Mouse (Mus musculus) heart, embryonic 11.5 days (tissue): ENCODE measurements at regions not wholly inside any gene's neighbourhood (a gene's known extent, or its start where the extent isn't known, plus 50 kb on each side); places are given as distances from the start of the nearest gene placed in this dataset.

Source experiments
- ATAC-seq: fragments of 200-750 bp; cut with Nextera tagmentation; replicated peaks from 2 replicates; pipeline ENCODE4 v1.8.0; 2017; ENCODE audit warnings: moderate library complexity; ENCODE audit not compliant: insufficient number of reproducible peaks, low FRiP score, low TSS enrichment
- H3K27ac ChIP-seq: fragments of 300-500 bp; sonication (generic); 2 replicates; pipeline ENCODE4 v1.5.1; 2014; ENCODE audit warnings: mild to moderate bottlenecking, low read depth, low read length
- H3K27me3 ChIP-seq: fragments of 300-500 bp; sonication (generic); 2 replicates; pipeline ENCODE4 v1.6.1; 2014; ENCODE audit warnings: mild to moderate bottlenecking, low read length, mixed read lengths; ENCODE audit not compliant: control insufficient read depth, insufficient read depth
- H3K36me3 ChIP-seq: fragments of 300-500 bp; sonication (generic); 2 replicates; pipeline ENCODE4 v1.6.1; 2014; ENCODE audit warnings: mild to moderate bottlenecking, low read length, moderate library complexity, mixed read lengths; ENCODE audit not compliant: control insufficient read depth, insufficient read depth
- H3K4me1 ChIP-seq: fragments of 300-500 bp; sonication (generic); 2 replicates; pipeline ENCODE4 v1.6.1; 2014; ENCODE audit warnings: low read length; ENCODE audit not compliant: control insufficient read depth, insufficient read depth
- H3K4me2 ChIP-seq: fragments of 300-500 bp; sonication (generic); 2 replicates; pipeline ENCODE4 v1.6.1; 2014; ENCODE audit warnings: mild to moderate bottlenecking, moderate library complexity
- H3K4me3 ChIP-seq: fragments of 300-500 bp; sonication (generic); 2 replicates; pipeline ENCODE4 v1.5.1; 2014; ENCODE audit warnings: low read depth, low read length
- H3K9ac ChIP-seq: fragments of 300-500 bp; sonication (generic); 2 replicates; pipeline ENCODE4 v1.6.1; 2014; ENCODE audit warnings: mild to moderate bottlenecking, low read depth, low read length, moderate library complexity
- H3K9me3 ChIP-seq: fragments of 300-500 bp; sonication (generic); replicated peaks from 2 replicates; pipeline ENCODE4 v1.6.1; 2016; ENCODE audit warnings: low read length; ENCODE audit not compliant: control insufficient read depth
- WGBS: fragments of 180-500 bp; shearing (Covaris S2); extraction: QIAGEN DNeasy Blood & Tissue Kit; methylation state at CpG from one replicate; pipeline ENCODE4 v1.1.7; 2014; ENCODE audit not compliant: insufficient replicate concordance; 5-methylcytosine and 5-hydroxymethylcytosine counted together

DNA sequence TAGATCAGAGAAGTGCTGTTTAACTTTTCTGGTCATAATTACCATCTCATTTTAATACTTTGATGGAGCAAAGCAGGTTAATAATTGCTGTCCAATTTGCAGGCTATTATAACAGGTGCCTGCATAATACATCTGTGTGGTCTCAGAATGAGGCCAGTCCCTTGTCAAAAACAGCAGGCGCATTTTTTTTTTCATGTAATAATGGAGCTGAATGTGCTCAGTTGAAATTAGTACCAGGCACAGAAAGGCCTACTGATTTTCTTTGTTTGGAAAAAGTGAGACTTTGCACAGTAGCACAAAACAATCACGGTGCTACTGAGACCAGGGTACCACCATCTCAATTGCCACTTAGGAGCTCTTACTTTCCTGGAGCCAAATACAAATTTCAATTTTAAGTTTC, 311.3 kb upstream of the Emcn start:
- Histone ChIP-seq H3K27me3 (no peaks in the 10 kb centered on the region), H3K27ac (no peak overlapping the region), H3K4me3 (no peak overlapping the region), H3K4me1 (no peaks in the 10 kb centered on the region), H3K36me3 (no peaks in the 10 kb centered on the region), H3K4me2 (no peak overlapping the region), H3K9me3 (no peaks in the 10 kb centered on the region), H3K9ac (no peak overlapping the region)
- WGBS, result 80% methylated on average over 2 of the region's 2 CpGs
- no peak for ATAC-seq

DNA sequence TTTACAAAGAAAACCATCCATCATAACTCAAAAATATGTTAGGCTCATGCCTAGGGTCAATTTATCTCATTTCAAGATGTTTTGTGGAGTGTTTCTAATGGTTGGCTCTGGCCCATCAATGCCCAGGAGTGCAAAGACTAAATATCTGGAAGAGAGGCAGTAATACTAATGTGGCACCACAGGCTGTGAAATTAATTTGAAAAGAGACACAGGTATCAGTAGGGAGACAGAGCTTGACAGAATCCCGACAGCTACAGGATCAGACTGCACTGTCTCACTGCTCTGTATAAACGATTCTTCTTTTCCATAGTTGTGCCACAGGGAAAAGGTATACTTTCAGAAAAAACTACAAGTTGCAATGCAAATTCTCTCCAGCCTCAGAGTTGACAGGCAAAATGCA, 308.1 kb upstream of the Emcn start:
- no peak for ATAC-seq

DNA sequence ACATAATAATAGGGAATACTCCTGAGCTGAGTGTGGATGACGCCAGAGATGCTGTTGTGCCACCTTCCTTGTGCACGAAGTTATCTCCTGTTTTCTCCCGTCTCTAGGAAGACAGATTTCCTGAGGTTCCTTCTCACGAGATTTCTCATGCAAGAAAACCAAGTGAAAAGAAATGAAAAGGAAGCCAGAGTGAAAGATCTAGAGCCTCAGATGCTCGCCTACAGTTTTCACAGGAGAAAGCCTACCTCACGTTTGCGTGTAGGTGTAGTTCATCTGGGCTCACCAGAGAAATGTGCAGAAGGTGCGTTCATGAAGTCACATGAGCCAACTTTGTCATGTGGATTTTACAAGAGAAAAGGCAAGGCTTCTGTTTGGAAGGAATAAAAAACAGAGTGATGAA, 301.2 kb upstream of the Emcn start:
- WGBS, result 70% methylated on average over 8 of the region's 8 CpGs
- Histone ChIP-seq H3K27ac (no peak overlapping the region), H3K36me3 (no peaks in the 10 kb centered on the region), H3K4me1 (no peaks in the 10 kb centered on the region), H3K4me2 (no peak overlapping the region), H3K4me3 (no peak overlapping the region), H3K9me3 (no peaks in the 10 kb centered on the region), H3K27me3 (no peaks in the 10 kb centered on the region), H3K9ac (no peak overlapping the region)
- ATAC-seq, result no peak

More for the DNA sequence above, 308.1 kb upstream of the Emcn start:
- H3K36me3 ChIP-seq, result no peaks in the 10 kb centered on the region
- H3K4me1 ChIP-seq, result no peaks in the 10 kb centered on the region
- H3K4me3 ChIP-seq, result no peak overlapping the region
- H3K27ac ChIP-seq, result no peak overlapping the region
- H3K9ac ChIP-seq, result no peak overlapping the region
- H3K27me3 ChIP-seq, result no peaks in the 10 kb centered on the region
- H3K9me3 ChIP-seq, result no peaks in the 10 kb centered on the region
- no peak overlapping the region for H3K4me2 ChIP-seq
- WGBS, result 68% methylated on average over 2 of the region's 2 CpGs

DNA sequence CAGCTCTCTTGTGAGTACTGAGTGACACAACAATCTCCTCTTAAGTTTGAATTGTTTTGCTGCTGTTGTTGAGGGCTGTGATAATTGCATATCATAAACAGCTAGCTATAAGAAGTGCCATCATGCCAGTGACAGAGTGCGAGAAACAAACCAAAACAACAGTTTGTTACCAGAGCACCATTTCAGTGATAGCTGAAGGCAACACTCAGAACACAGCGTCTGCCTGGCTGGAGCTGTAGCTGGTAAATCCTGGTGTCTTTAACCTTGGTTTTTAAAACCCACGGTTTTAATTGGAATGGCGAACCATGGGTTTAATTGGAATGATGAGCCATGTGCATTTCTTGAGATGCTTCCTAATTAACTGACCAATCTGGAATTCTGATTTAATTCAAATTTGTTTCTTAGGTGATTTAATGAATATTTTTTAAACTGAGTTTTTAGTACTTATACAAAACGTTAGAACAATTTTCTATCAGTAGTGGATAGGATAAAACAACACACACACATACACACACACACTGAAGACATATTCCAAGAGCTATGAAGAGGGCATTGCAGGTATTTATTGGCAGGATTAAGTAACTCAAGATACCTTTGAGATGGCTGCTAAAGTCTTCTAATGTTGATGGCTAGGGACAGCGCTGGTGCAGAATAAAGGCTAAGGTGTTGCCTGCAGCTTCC, 284.2 kb upstream of the Emcn start:
- ATAC-seq, result no peak
- Histone ChIP-seq H3K27ac (no peak overlapping the region), H3K4me2 (no peak overlapping the region), H3K4me3 (no peak overlapping the region), H3K4me1 (no peaks in the 10 kb centered on the region), H3K36me3 (no peaks in the 10 kb centered on the region), H3K27me3 (no peaks in the 10 kb centered on the region), H3K9ac (no peak overlapping the region), H3K9me3 (no peaks in the 10 kb centered on the region)
- WGBS, result 80% methylated on average over 6 of the region's 6 CpGs

DNA sequence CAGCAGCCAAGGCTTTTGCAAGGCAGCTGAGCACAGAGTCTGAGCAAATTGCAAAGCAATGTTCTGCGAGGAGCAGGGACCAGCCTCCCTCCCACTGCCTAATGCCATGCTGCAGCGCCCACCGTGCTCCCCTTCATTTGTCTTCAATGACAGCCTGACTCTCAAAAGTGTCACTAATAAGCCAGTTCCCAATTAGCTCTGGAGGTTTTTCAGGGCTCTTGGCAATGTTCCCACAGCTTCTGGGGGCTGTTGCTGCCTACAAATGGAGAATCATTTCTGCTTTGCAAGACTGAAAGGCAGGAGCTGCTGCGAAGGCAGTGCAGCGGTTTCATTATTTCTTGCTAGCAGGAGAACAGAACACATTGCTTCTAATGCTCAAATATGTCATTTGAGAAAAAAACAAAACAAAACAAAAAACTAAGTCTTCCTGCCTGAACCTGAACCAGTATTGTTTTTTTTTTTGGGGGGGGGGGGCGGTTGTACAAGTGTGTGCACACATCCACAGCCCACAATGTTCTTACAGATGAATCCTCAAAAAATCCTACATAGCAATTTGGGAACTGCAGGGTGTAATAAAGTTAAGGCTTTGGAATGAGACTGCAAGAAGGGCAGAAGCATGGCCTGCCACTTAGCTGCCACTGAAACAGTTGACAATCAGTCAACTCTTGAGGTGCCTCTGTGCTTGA, 283.5 kb upstream of the Emcn start:
- WGBS, result 64% methylated on average over 6 of the region's 6 CpGs
- Histone ChIP-seq H3K27me3 (no peaks in the 10 kb centered on the region), H3K36me3 (no peaks in the 10 kb centered on the region), H3K4me3 (no peak overlapping the region), H3K27ac (no peak overlapping the region), H3K9me3 (no peaks in the 10 kb centered on the region), H3K9ac (no peak overlapping the region), H3K4me1 (no peaks in the 10 kb centered on the region), H3K4me2 (no peak overlapping the region)
- no peak for ATAC-seq

DNA sequence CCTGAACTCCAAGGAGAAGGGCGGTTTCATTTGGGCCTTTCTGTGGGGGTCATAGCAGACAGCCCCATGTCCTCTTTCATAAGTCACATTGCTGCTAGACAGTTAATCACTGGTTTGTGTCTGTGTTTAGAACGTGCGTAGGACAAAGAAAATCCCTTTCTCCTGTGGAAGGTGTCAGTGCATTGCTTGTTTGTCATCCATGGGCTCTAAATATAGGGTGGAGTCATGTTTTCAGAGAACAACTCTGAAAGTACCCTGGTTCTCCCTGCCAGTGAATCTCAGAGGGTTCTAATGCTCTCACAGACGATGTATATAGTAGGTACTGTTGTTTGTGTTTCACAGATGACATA, 283.0 kb upstream of the Emcn start:
- no peak overlapping the region for H3K4me2 ChIP-seq
- H3K9ac ChIP-seq, result no peak overlapping the region
- no peak overlapping the region for H3K4me3 ChIP-seq
- no peaks in the 10 kb centered on the region for H3K36me3 ChIP-seq
- 73% methylated on average over 4 of the region's 4 CpGs for WGBS
- H3K9me3 ChIP-seq, result no peaks in the 10 kb centered on the region
- H3K27me3 ChIP-seq, result no peaks in the 10 kb centered on the region
- no peak for ATAC-seq
- no peak overlapping the region for H3K27ac ChIP-seq
- H3K4me1 ChIP-seq, result no peaks in the 10 kb centered on the region

DNA sequence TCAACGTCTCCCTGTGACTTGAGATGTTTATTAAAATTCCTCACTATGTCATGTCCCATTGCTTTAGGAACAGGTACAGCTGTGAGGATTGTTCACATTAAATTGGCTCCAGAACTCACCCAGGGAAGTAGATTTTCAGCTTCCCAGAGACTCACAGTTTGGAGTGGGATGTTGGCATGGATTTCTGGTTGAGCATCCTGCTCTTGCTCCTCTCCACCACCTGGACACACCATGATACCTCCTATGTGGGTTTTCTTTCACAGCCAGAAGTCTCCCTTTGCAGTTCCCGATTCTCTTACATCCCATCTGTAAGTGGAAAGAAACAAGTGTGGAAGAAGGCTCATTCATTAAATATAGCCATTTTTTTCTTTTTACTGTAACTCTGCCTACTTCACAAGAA, 278.8 kb upstream of the Emcn start:
- H3K9ac ChIP-seq, result no peak overlapping the region
- H3K4me1 ChIP-seq, result no peaks in the 10 kb centered on the region
- H3K36me3 ChIP-seq, result no peaks in the 10 kb centered on the region
- ATAC-seq, result no peak
- no peaks in the 10 kb centered on the region for H3K27me3 ChIP-seq
- H3K4me2 ChIP-seq, result no peak overlapping the region
- no peak overlapping the region for H3K27ac ChIP-seq
- no peaks in the 10 kb centered on the region for H3K9me3 ChIP-seq
- 74% methylated on average over 2 of the region's 2 CpGs for WGBS
- H3K4me3 ChIP-seq, result no peak overlapping the region

DNA sequence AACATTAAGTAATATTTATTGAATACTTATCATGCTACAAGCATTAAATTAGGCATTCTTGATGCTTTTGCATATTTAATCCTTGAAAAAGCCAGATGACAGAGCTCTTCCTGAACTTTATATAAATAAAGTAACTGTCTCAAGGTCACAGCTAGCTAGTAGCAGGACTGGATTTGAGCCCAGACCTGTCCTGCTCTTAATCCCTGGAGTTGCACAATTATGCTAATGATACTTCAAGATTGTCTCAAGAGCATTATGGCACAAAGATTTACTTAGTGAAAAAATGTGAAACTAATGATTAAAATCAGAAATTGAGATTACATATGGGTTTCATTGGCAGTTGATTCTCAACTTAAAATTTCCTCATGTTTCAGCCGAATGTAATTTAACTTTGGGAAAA, 273.5 kb upstream of the Emcn start:
- WGBS, result 82% methylated on average over 1 of the region's 1 CpGs
- H3K4me2 ChIP-seq, result no peak overlapping the region
- H3K27ac ChIP-seq, result no peak overlapping the region
- no peak overlapping the region for H3K4me3 ChIP-seq
- ATAC-seq, result no peak
- H3K36me3 ChIP-seq, result no peaks in the 10 kb centered on the region
- no peak overlapping the region for H3K9ac ChIP-seq
- H3K27me3 ChIP-seq, result no peaks in the 10 kb centered on the region
- H3K4me1 ChIP-seq, result no peaks in the 10 kb centered on the region
- no peaks in the 10 kb centered on the region for H3K9me3 ChIP-seq

DNA sequence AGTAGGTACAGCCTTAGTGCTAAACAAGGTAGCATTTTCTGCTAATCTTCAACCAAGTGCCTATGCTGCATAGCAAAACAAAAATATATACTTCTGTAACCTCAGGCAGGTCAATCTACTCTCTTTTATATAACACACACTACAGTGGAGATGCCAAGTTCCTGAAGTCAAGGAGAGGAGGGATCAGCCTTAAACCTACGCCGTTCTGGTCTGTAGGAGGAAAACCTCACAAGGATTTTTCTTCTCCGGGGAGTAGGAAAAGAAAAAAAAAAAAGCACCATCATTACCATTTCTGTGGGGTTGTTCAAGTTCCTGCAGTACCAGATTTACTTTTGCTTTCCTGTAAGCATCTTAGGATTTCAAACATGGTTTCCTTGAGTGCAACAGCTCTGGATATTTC, 271.5 kb upstream of the Emcn start:
- no peaks in the 10 kb centered on the region for H3K4me1 ChIP-seq
- H3K9me3 ChIP-seq, result no peaks in the 10 kb centered on the region
- no peak overlapping the region for H3K27ac ChIP-seq
- no peaks in the 10 kb centered on the region for H3K36me3 ChIP-seq
- 81% methylated on average over 3 of the region's 3 CpGs for WGBS
- H3K4me2 ChIP-seq, result no peak overlapping the region
- no peak overlapping the region for H3K9ac ChIP-seq
- no peak for ATAC-seq
- no peaks in the 10 kb centered on the region for H3K27me3 ChIP-seq
- no peak overlapping the region for H3K4me3 ChIP-seq
